Mouse (Mus musculus): Measurements from ENCODE around the gene Hhat. TPM values are rescaled to one million over a fixed set of nuclear protein-coding genes. Genes with fewer than 3 reads are reported as not detected.

Gene Hhat
- total and polyA plus RNA-seq, 2 experiments from 2014 or later = 3.5 to 5.4 TPM

GRCm38 (mm10) chr1:192770130-192770494 lies 911 bp downstream of the Hhat start:
- no peak for TF ChIP-seq CTCF (IDR thresholded peaks at IDR 0.05; ENCODE audit: low read depth)
- ATAC-seq = peak; percentile 89
- Histone ChIP-seq H3K9me3 (ENCODE audit: low read length) (no peaks in the 10 kb centered on the region), H3K4me1 (ENCODE audit: insufficient read depth, low read length) (peaks cover 6% of the 10 kb centered on the region), H3K9ac (replicated peaks; ENCODE audit: low read length) (peak overlapping the region; percentile 80), H3K4me2 (ENCODE audit: low read depth, low read length) (peak overlapping the region; percentile 89), H3K27me3 (ENCODE audit: insufficient read depth, low read length) (no peaks in the 10 kb centered on the region), H3K27ac (peak overlapping the region; percentile 87), H3K4me3 (ENCODE audit: low read length) (peak overlapping the region; percentile 57), H3K36me3 (ENCODE audit: insufficient read depth, low read length) (no peaks in the 10 kb centered on the region)
- WGBS = 5% methylated on average over 10 of the region's 10 CpGs
- DNase-seq (ENCODE audit: low spot score) = peak; percentile 74

GRCm38 (mm10) chr1:192765531-192765930 lies 5.5 kb downstream of the Hhat start:
- Histone ChIP-seq H3K27me3 (ENCODE audit: insufficient read depth, low read length) (no peaks in the 10 kb centered on the region), H3K4me1 (ENCODE audit: insufficient read depth, low read length) (peaks cover 6% of the 10 kb centered on the region), H3K9me3 (ENCODE audit: low read length) (no peaks in the 10 kb centered on the region), H3K4me2 (ENCODE audit: low read depth, low read length) (no peak overlapping the region), H3K36me3 (ENCODE audit: insufficient read depth, low read length) (no peaks in the 10 kb centered on the region), H3K27ac (no peak overlapping the region), H3K4me3 (ENCODE audit: low read length) (no peak overlapping the region), H3K9ac (replicated peaks; ENCODE audit: low read length) (no peak overlapping the region)
- 48% methylated on average over 4 of the region's 4 CpGs for WGBS
- DNase-seq (ENCODE audit: low spot score) = no peak
- no peak for ATAC-seq
- peak; percentile 36 for TF ChIP-seq CTCF (IDR thresholded peaks at IDR 0.05; ENCODE audit: low read depth)

GRCm38 (mm10) chr1:192764547-192764946 lies 6.5 kb downstream of the Hhat start:
- no peak overlapping the region for H3K4me2 ChIP-seq (ENCODE audit: low read depth, low read length)
- ATAC-seq = no peak
- H3K4me1 ChIP-seq (ENCODE audit: insufficient read depth, low read length) = peaks cover under 1% of the 10 kb centered on the region; the same call in 1 of the 2 replicates
- H3K27ac ChIP-seq = no peak overlapping the region
- no peak for TF ChIP-seq CTCF (IDR thresholded peaks at IDR 0.05; ENCODE audit: low read depth)
- H3K9me3 ChIP-seq (ENCODE audit: low read length) = no peaks in the 10 kb centered on the region
- H3K9ac ChIP-seq (replicated peaks; ENCODE audit: low read length) = no peak overlapping the region
- 75% methylated on average over 2 of the region's 2 CpGs for WGBS
- H3K27me3 ChIP-seq (ENCODE audit: insufficient read depth, low read length) = no peaks in the 10 kb centered on the region
- no peak for DNase-seq (ENCODE audit: low spot score)
- no peak overlapping the region for H3K4me3 ChIP-seq (ENCODE audit: low read length)
- H3K36me3 ChIP-seq (ENCODE audit: insufficient read depth, low read length) = no peaks in the 10 kb centered on the region

GRCm38 (mm10) chr1:192762946-192763933 lies 7.8 kb downstream of the Hhat start:
- TF ChIP-seq CTCF (IDR thresholded peaks at IDR 0.05; ENCODE audit: low read depth) = no peak
- Histone ChIP-seq H3K4me2 (ENCODE audit: low read depth, low read length) (no peak overlapping the region), H3K9me3 (ENCODE audit: low read length) (no peaks in the 10 kb centered on the region), H3K4me1 (ENCODE audit: insufficient read depth, low read length) (no peaks in the 10 kb centered on the region), H3K4me3 (ENCODE audit: low read length) (no peak overlapping the region), H3K27ac (no peak overlapping the region), H3K9ac (replicated peaks; ENCODE audit: low read length) (no peak overlapping the region), H3K27me3 (ENCODE audit: insufficient read depth, low read length) (no peaks in the 10 kb centered on the region), H3K36me3 (ENCODE audit: insufficient read depth, low read length) (no peaks in the 10 kb centered on the region)
- 64% methylated on average over 7 of the region's 7 CpGs for WGBS
- no peak for ATAC-seq
- no peak for DNase-seq (ENCODE audit: low spot score)

GRCm38 (mm10) chr1:192756674-192757073 lies 14.3 kb downstream of the Hhat start:
- no peak for DNase-seq (ENCODE audit: low spot score)
- Histone ChIP-seq H3K27me3 (ENCODE audit: insufficient read depth, low read length) (no peaks in the 10 kb centered on the region), H3K9me3 (ENCODE audit: low read length) (no peaks in the 10 kb centered on the region), H3K4me1 (ENCODE audit: insufficient read depth, low read length) (no peaks in the 10 kb centered on the region; the same call in 1 of the 2 replicates), H3K9ac (replicated peaks; ENCODE audit: low read length) (no peak overlapping the region), H3K4me3 (ENCODE audit: low read length) (no peak overlapping the region), H3K27ac (no peak overlapping the region), H3K4me2 (ENCODE audit: low read depth, low read length) (no peak overlapping the region), H3K36me3 (ENCODE audit: insufficient read depth, low read length) (no peaks in the 10 kb centered on the region)
- ATAC-seq = no peak
- no peak for TF ChIP-seq CTCF (IDR thresholded peaks at IDR 0.05; ENCODE audit: low read depth)
- 82% methylated on average over 7 of the region's 7 CpGs for WGBS

- WGBS = 25% methylated on average over 13 of the region's 13 CpGs
- ATAC-seq (peak; percentile 91), DNase-seq (ENCODE audit: low spot score) (peak; percentile 72)
- Histone ChIP-seq H3K27me3 (ENCODE audit: insufficient read depth, low read length) (no peaks in the 10 kb centered on the region), H3K4me3 (ENCODE audit: low read length) (no peak overlapping the region), H3K9me3 (ENCODE audit: low read length) (no peaks in the 10 kb centered on the region), H3K27ac (peak overlapping the region; percentile 32; the same call in 1 of the 2 replicates), H3K4me1 (ENCODE audit: insufficient read depth, low read length) (no peaks in the 10 kb centered on the region; the same call in 1 of the 2 replicates), H3K36me3 (ENCODE audit: insufficient read depth, low read length) (no peaks in the 10 kb centered on the region), H3K4me2 (ENCODE audit: low read depth, low read length) (peak overlapping the region; percentile 22; the same call in 1 of the 2 replicates), H3K9ac (replicated peaks; ENCODE audit: low read length) (no peak overlapping the region)
- TF ChIP-seq CTCF (IDR thresholded peaks at IDR 0.05; ENCODE audit: low read depth) = no peak
These were observed 15.1 kb downstream of the Hhat start for GRCm38 (mm10) chr1:192755685-192756606.
